Mouse (Mus musculus) MEL (cell line): ENCODE measurements around the gene Hist1h3e. TPM values are rescaled to one million over a fixed set of nuclear protein-coding genes. Genes with fewer than 3 reads are reported as not detected.
A peak's percentile ranks its signal among the peaks of the same experiment; 100 is the strongest.
"Not testable (repeated sequence)": the region's sequence is repeated elsewhere in the genome, so short reads cannot be mapped to it uniquely, and the experiment has no call there.

Experiments used
- DNase-seq: peaks from one replicate; pipeline ENCODE4 v3.0.0; 2011; ENCODE audit warnings: low read depth, low spot score
- H3K27ac ChIP-seq: 2 replicates; pipeline ENCODE4 v1.5.1; 2012; ENCODE audit warnings: low read depth, mild to moderate bottlenecking, control low read depth, low read length, moderate library complexity; ENCODE audit not compliant: control insufficient read depth
- H3K27me3 ChIP-seq, 2 experiments: fragments of 150-350 bp in 1 of 2; sonication (generic) in 1 of 2; 2 replicates each; pipeline ENCODE4 v1.6.1; 2012; ENCODE audit warnings: low read length in 2 of 2, mild to moderate bottlenecking in 2 of 2, improper control_type of control experiment in 1 of 2, moderate library complexity in 1 of 2; ENCODE audit not compliant: insufficient read depth in 2 of 2, control insufficient read depth in 1 of 2
- H3K36me3 ChIP-seq, 2 experiments: 2 replicates each; pipeline ENCODE4 v1.6.1; 2012 to 2014; ENCODE audit warnings: low read length in 2 of 2, improper control_type of control experiment in 1 of 2, inconsistent platforms in 1 of 2, mild to moderate bottlenecking in 1 of 2; ENCODE audit not compliant: insufficient read depth in 2 of 2, control insufficient read depth in 1 of 2
- H3K4me1 ChIP-seq, 2 experiments: fragments of 150-350 bp in 1 of 2; sonication (generic) in 1 of 2; 2 replicates each; pipeline ENCODE4 v1.6.1; 2012; ENCODE audit warnings: low read length in 2 of 2, improper control_type of control experiment in 1 of 2, mild to moderate bottlenecking in 1 of 2; ENCODE audit not compliant: insufficient read depth in 2 of 2, control insufficient read depth in 1 of 2
- H3K4me3 ChIP-seq, 2 experiments: fragments of 150-350 bp in 1 of 2; sonication (generic) in 1 of 2; 2 replicates each; pipeline ENCODE4 v1.5.1; 2012; ENCODE audit warnings: low read depth in 2 of 2, low read length in 2 of 2, mild to moderate bottlenecking in 2 of 2, moderate library complexity in 2 of 2, control low read depth in 1 of 2, improper control_type of control experiment in 1 of 2; ENCODE audit not compliant: control insufficient read depth in 1 of 2, insufficient read depth in 1 of 2
- H3K79me2 ChIP-seq: 2 replicates; pipeline ENCODE4 v1.6.1; 2012; ENCODE audit warnings: mild to moderate bottlenecking, low read length, moderate library complexity; ENCODE audit not compliant: control insufficient read depth, poor library complexity, insufficient read depth
- H3K9ac ChIP-seq: 2 replicates; pipeline ENCODE4 v1.6.1; 2012; ENCODE audit warnings: low read depth, mild to moderate bottlenecking, control low read depth, low read length, moderate library complexity; ENCODE audit not compliant: control insufficient read depth, poor library complexity, severe bottlenecking
- H3K9me3 ChIP-seq: fragments of 150-350 bp; sonication (generic); replicated peaks from 2 replicates; pipeline ENCODE4 v1.6.1; 2012; ENCODE audit warnings: mild to moderate bottlenecking, low read length, improper control_type of control experiment, moderate library complexity; ENCODE audit not compliant: insufficient read depth
- CTCF ChIP-seq, 3 experiments: IDR thresholded peaks in 2 of 3; conservative IDR thresholded peaks in 1 of 3; 2 replicates each; pipeline ENCODE4 v1.5.1; 2011 to 2012; ENCODE audit warnings: low read length in 3 of 3, low read depth in 2 of 3, mild to moderate bottlenecking in 2 of 3, improper control_type of control experiment in 1 of 3, inconsistent platforms in 1 of 3, mixed read lengths in 1 of 3, moderate library complexity in 1 of 3; ENCODE audit not compliant: control insufficient read depth in 1 of 3, insufficient read depth in 1 of 3, poor library complexity in 1 of 3, severe bottlenecking in 1 of 3
- ELF1 ChIP-seq: IDR thresholded peaks from 2 replicates; pipeline ENCODE4 v1.6.1; 2014; ENCODE audit warnings: low read depth, mild to moderate bottlenecking, inconsistent platforms, low read length, improper control_type of control experiment, moderate library complexity
- GATA1 ChIP-seq: IDR thresholded peaks from 2 replicates; pipeline ENCODE4 v1.6.1; 2011; ENCODE audit warnings: low read depth, low read length, improper control_type of control experiment
- MAFK ChIP-seq: IDR thresholded peaks from 2 replicates; pipeline ENCODE4 v1.6.1; 2011; ENCODE audit warnings: low read depth, mild to moderate bottlenecking, low read length, improper control_type of control experiment, borderline replicate concordance
- POLR2A ChIP-seq, 2 experiments: IDR thresholded peaks; 2 replicates each; pipeline ENCODE4 v1.6.1; 2011 to 2012; ENCODE audit warnings: low read length in 2 of 2, mild to moderate bottlenecking in 2 of 2, control low read depth in 1 of 2, improper control_type of control experiment in 1 of 2, low read depth in 1 of 2, moderate library complexity in 1 of 2; ENCODE audit not compliant: control insufficient read depth in 1 of 2, insufficient read depth in 1 of 2, poor library complexity in 1 of 2
- POLR2AphosphoS5 ChIP-seq: IDR thresholded peaks from 2 replicates; pipeline ENCODE4 v1.6.1; 2012; ENCODE audit warnings: low read depth, borderline replicate concordance, mild to moderate bottlenecking, inconsistent platforms, low read length, moderate library complexity, mixed read lengths
- RAD21 ChIP-seq: IDR thresholded peaks from 2 replicates; pipeline ENCODE4 v1.6.1; 2011; ENCODE audit warnings: mild to moderate bottlenecking, low read depth, low read length, improper control_type of control experiment
- TBP ChIP-seq: IDR thresholded peaks from 2 replicates; pipeline ENCODE4 v1.8.0; 2011; ENCODE audit warnings: low read depth, low read length, improper control_type of control experiment
- TCF12 ChIP-seq: IDR thresholded peaks from 2 replicates; pipeline ENCODE4 v1.6.1; 2014; ENCODE audit warnings: low read depth, mild to moderate bottlenecking, inconsistent platforms, low read length, improper control_type of control experiment, moderate library complexity
- UBTF ChIP-seq: IDR thresholded peaks from 2 replicates; pipeline ENCODE4 v1.6.1; 2012; ENCODE audit warnings: low read depth, mild to moderate bottlenecking, inconsistent platforms, low read length, improper control_type of control experiment, moderate library complexity, borderline replicate concordance; ENCODE audit not compliant: insufficient read depth
- ZC3H11A ChIP-seq: IDR thresholded peaks from 2 replicates; pipeline ENCODE4 v1.6.1; 2012; ENCODE audit warnings: low read depth, mild to moderate bottlenecking, inconsistent platforms, low read length, improper control_type of control experiment
- polyA plus RNA-seq, 2 experiments: library from polyadenylated mRNA; stranded (reverse) in 1 of 2; unstranded in 1 of 2; fragments of >175 nt in 1 of 2; fragments of >200 nt in 1 of 2; gene quantifications; 2 replicates each; pipeline versions ENCODE4 v1.2.1 to v1.2.4; 2012; ENCODE audit warnings: low replicate concordance in 2 of 2, low read depth in 1 of 2; ENCODE audit not compliant: insufficient read length in 2 of 2, insufficient read depth in 1 of 2, missing spikeins in 1 of 2
- total RNA-seq: library from RNA; depleted of rRNA; stranded (reverse); fragments of 300-350 nt; gene quantifications from 2 replicates; pipeline ENCODE4 v1.2.3, GENCODE M21; 2012

Hist1h3e gene
- total and polyA plus RNA-seq, 3 experiments = 4.5 to 1,049 TPM; not detected in 1

DNA sequence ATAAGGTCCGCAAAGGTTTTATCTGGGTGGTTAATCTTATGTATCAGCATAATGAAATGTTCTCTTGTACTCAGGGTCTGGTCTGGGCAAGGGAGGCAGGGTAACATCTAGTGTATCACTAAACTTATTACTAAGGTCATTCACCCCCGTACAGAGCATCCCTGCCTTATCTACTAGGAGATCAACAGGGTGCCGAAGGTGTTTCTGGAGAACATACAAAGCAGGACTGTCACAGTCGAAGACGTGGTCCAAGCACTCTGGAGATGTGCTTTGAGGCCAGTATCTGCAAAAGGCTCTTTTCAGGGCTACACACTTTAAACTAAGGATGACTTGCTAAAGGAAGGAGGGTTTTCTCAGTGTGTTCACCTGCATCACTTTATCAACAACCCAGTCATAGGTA lies 15.5 kb downstream of the Hist1h3e start:
- Histone ChIP-seq H3K4me3 (no peak overlapping the region), H3K9ac (no peak overlapping the region), H3K36me3 (peaks cover 0 to 28% of the 10 kb centered on the region in 2 experiments; a peak in 2 of 4 replicates), H3K9me3 (no peaks in the 10 kb centered on the region), H3K27me3 (no peaks in the 10 kb centered on the region), H3K79me2 (no peaks in the 10 kb centered on the region; the same call in 1 of the 2 replicates), H3K27ac (no peak overlapping the region), H3K4me1 (peaks cover 0 to 9% of the 10 kb centered on the region in 2 experiments; a peak in 2 of 4 replicates)
- TF ChIP-seq GATA1 = peak; percentile 62
- TF ChIP-seq TCF12 = no peak
- TF ChIP-seq ZC3H11A = no peak
- no peak for TF ChIP-seq ELF1
- no peak for TF ChIP-seq MAFK
- DNase-seq = no peak

DNA sequence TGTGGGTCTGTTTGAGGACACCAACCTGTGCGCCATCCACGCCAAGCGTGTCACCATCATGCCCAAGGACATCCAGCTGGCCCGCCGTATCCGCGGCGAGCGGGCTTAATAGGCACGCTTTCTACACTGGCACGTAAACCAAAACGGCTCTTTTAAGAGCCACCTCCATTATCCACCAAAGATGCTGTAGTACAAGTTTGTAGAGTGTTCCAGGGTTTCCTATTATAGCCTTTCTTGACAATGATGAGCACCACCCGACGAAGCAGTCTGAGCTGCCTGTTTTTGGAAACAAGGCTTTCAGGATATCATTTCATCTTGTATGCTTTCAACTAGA lies 17.4 kb downstream of the Hist1h3e start:
- H3K4me1 ChIP-seq, H3K9me3 ChIP-seq, H3K79me2 ChIP-seq, H3K27me3 ChIP-seq: not testable (repeated sequence)
- Histone ChIP-seq H3K27ac (peak overlapping the region; percentile 91), H3K36me3 (peaks cover 0 to 28% of the 10 kb centered on the region in 2 experiments; a peak in 2 of 4 replicates), H3K9ac (peak overlapping the region; percentile 75), H3K4me3 (peak overlapping the region in 1 of 2 experiments; percentile 50; a peak in 1 of 4 replicates)
- TF ChIP-seq POLR2A (IDR thresholded peaks at IDR 0.05; ENCODE audit: control insufficient read depth in 1 of 2, insufficient read depth in 1 of 2, low read depth in 1 of 2, low read length in 2 of 2, poor library complexity in 1 of 2) (peak in 1 of 2 experiments; percentile 80; a peak in 2 of 4 replicates), UBTF (0 out of 2 replicates have a peak, but pooled peaks have one; percentile 66)
- DNase-seq = peak; percentile 61

DNA sequence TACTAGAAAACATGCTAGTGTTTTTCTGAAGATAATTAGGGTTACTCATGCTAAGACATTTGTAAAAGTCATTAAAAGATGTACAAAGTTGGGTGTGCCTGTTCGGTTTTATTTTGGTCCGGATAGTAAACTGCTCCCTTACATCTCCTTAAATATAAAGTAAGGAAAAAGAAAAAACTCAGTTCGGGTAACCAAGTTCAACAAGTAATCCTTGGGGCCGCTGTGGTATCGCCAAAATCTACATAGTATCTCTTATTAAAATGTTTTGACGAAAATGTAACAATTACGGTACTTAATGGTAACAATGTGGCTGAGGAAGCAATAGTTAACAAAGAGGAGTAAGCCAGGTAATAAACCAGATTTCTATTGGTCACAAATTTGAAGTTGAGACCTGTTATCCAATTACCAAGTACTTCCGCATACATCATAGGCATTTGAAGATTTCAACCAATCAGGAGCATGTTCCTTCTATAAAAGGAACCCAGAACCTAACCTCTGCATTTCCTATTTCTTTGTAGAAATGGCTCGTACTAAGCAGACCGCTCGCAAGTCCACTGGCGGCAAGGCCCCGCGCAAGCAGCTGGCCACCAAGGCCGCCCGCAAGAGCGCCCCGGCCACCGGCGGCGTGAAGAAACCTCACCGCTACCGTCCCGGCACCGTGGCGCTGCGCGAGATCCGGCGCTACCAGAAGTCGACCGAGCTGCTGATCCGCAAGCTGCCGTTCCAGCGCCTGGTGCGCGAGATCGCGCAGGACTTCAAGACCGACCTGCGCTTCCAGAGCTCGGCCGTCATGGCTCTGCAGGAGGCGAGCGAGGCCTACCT lies 18.0 kb downstream of the Hist1h3e start, which contains the start of gene Hist1h3f:
TSS of gene Hist1h3f (plus strand) at position 88 of the 822 bp plus-strand sequence.
- peak within 1 kb of the TSS; percentile 47 to 56 for H3K4me3 ChIP-seq
- no peaks in the 10 kb centered on the region for H3K27me3 ChIP-seq
- TF ChIP-seq CTCF (IDR thresholded peaks at IDR 0.05 in 2 of 3, conservative IDR thresholded peaks at IDR 0.05 in 1 of 3; ENCODE audit: control insufficient read depth in 1 of 3, insufficient read depth in 1 of 3, low read depth in 2 of 3, low read length in 3 of 3, poor library complexity in 1 of 3, severe bottlenecking in 1 of 3) (no peak), ZC3H11A (no peak), UBTF (peak; percentile 95; the same call in 1 of the 2 replicates), RAD21 (no peak), TBP (peak; percentile 99), POLR2AphosphoS5 (peak; percentile 99; the same call in 1 of the 2 replicates), POLR2A (IDR thresholded peaks at IDR 0.05; ENCODE audit: control insufficient read depth in 1 of 2, insufficient read depth in 1 of 2, low read depth in 1 of 2, low read length in 2 of 2, poor library complexity in 1 of 2) (peak; percentile 97 to 99)
- TF ChIP-seq, all 39 proteins: peak for 4
- no peaks in the 10 kb centered on the region for H3K9me3 ChIP-seq
- H3K27ac ChIP-seq = peak within 1 kb of the TSS; percentile 99
- DNase-seq = peak; percentile 96
- peaks cover 0 to 23% of the 10 kb centered on the region in 2 experiments; a peak in 2 of 4 replicates for H3K36me3 ChIP-seq
- H3K79me2 ChIP-seq = no peaks in the 10 kb centered on the region
- peaks cover 2 to 6% of the 10 kb centered on the region in 2 experiments; a peak in 3 of 4 replicates for H3K4me1 ChIP-seq
- peak within 1 kb of the TSS; percentile 87 for H3K9ac ChIP-seq
